Mouse (Mus musculus) E14TG2a.4 (cell line): ENCODE measurements around the gene Tctn3.

ENCODE experiments used
- H3K27me3 ChIP-seq: 2 replicates; pipeline ENCODE4 v1.6.1; 2014; ENCODE audit warnings: low read length, control low read depth; ENCODE audit not compliant: insufficient read depth
- H3K36me3 ChIP-seq: 2 replicates; pipeline ENCODE4 v1.6.1; 2014; ENCODE audit warnings: low read length, control low read depth; ENCODE audit not compliant: insufficient read depth
- H3K4me1 ChIP-seq: replicated peaks from 2 replicates; pipeline ENCODE4 v1.6.1; 2014; ENCODE audit warnings: low read depth, low read length, control low read depth
- H3K4me3 ChIP-seq: replicated peaks from 2 replicates; pipeline ENCODE4 v1.5.1; 2014; ENCODE audit warnings: mild to moderate bottlenecking, low read length
- H3K9me3 ChIP-seq: 2 replicates; pipeline ENCODE4 v1.6.1; 2014; ENCODE audit warnings: low read length, control low read depth
- CTCF ChIP-seq: conservative IDR thresholded peaks from 2 replicates; pipeline ENCODE4 v1.5.1; 2014; ENCODE audit warnings: low read length
- NANOG ChIP-seq: IDR thresholded peaks from 2 replicates; pipeline ENCODE4 v1.6.1; 2014; ENCODE audit warnings: borderline replicate concordance, low read length, mixed read lengths
- POU5F1 ChIP-seq: IDR thresholded peaks from 2 replicates; pipeline ENCODE4 v1.6.1; 2014; ENCODE audit warnings: low read length, borderline replicate concordance

The Tctn3 gene

DNA sequence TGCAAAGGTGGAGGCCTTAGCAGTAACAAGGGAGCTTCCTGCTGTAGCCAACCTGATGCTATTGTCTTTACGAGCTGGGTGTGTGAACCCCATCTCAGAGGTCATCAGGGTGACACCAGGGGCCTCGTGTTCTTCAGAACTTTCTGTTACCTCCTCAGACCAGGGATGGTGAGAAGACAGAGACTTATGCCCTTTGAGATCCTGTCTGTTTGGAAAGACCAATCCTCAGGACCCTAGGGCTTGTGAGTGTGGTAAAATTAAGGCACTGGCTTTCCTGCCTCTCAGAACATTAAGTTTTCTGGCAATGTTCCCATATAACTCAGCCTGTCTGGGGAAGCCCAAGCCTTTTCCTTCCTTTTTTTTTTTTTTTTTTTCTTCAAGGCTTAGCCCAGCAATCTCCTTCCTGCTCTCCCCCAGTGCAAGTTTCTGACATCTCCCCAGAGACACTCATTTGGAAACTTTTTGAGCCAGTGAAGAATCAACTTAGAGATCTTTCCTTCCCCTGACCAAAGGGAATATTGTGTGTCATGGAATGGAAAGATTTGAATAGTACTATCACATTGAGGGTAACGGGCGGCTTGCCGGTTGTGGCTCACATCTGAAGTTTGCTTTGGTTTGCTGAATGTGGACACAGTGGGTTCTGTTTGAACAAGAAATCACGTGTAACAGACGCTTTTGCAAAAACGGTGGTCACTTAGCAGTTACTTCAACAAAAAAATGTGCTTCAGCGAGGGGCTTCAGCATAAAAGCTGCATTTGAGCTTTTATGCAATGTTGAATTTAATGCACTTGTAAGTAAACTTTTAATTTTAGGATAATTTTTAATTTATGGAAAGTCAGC lies 35.5 kb upstream of the Tctn3 start:
- no peaks in the 10 kb centered on the region for H3K36me3 ChIP-seq
- no peak overlapping the region for H3K4me3 ChIP-seq
- TF ChIP-seq CTCF (no peak), POU5F1 (no peak), NANOG (no peak)
- no peaks in the 10 kb centered on the region for H3K27me3 ChIP-seq
- no peaks in the 10 kb centered on the region for H3K9me3 ChIP-seq
- H3K4me1 ChIP-seq = peaks cover 16% of the 10 kb centered on the region

DNA sequence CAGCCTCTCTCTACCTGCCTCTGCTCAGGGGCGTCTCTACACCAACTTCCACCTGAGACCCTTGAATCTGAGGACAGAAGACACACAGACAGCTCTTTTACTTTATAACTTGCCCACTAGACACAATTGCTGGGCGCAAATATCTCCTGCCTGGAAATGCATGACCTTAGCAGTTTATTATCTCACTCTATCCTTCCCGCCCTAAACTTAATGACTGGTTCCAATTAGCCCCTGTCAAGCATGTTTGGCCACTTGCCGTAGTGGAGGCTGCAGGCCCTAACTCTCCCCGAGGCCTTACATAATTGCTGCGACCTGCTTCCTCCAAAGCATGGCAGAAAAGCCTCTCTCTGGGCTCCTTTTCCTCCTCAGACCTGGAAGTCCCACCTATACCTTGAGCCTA lies 34.3 kb upstream of the Tctn3 start:
- TF ChIP-seq NANOG (no peak), POU5F1 (no peak), CTCF (no peak)
- no peak overlapping the region for H3K4me3 ChIP-seq
- H3K4me1 ChIP-seq = peaks cover 16% of the 10 kb centered on the region
- no peaks in the 10 kb centered on the region for H3K9me3 ChIP-seq
- H3K36me3 ChIP-seq = no peaks in the 10 kb centered on the region
- H3K27me3 ChIP-seq = no peaks in the 10 kb centered on the region

DNA sequence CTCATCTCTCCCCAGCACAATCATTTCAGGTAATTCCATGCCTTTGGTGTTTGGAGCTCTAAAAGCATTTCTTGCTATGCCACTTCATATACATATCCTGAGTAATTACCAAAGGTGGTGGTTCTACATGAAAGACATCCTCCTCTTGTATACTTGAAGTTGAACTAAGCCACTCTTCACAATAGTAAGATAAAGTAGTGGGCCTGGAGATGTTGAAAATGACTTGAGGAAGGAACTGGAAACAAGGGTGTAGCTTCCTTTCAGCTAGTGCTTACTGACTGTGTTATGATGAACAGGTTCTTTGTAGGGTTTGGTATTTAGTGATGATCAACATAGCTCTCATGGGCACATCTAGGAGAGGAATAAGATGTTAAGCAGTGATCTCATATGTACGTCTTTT lies 31.8 kb upstream of the Tctn3 start:
- Histone ChIP-seq H3K4me3 (no peak overlapping the region), H3K27me3 (no peaks in the 10 kb centered on the region), H3K4me1 (peaks cover 27% of the 10 kb centered on the region), H3K36me3 (no peaks in the 10 kb centered on the region), H3K9me3 (no peaks in the 10 kb centered on the region)
- TF ChIP-seq POU5F1 (no peak), CTCF (no peak)

DNA sequence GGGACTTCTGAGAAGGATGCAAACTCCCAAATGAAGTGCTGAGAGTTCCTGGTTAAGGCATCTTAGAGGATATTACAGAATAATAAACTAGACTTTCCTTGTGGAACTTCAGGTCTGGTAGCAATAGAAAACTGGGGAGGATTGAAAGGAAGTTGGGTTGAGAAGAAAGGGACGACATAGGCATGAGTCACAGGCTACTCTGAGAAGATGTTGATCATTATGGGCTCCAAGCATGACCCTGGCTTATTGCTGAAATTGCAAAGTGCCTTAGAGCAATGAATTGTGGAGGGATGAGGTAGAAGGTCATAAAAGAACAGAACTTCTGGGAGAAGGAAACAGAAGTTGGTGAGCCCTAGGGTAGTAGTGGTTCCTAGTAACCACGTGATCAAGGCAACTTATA lies 28.8 kb upstream of the Tctn3 start:
- Histone ChIP-seq H3K9me3 (no peaks in the 10 kb centered on the region), H3K36me3 (no peaks in the 10 kb centered on the region), H3K27me3 (no peaks in the 10 kb centered on the region; the same call in 1 of the 2 replicates), H3K4me1 (peaks cover 34% of the 10 kb centered on the region), H3K4me3 (no peak overlapping the region)
- TF ChIP-seq CTCF (no peak), POU5F1 (no peak), NANOG (no peak)

DNA sequence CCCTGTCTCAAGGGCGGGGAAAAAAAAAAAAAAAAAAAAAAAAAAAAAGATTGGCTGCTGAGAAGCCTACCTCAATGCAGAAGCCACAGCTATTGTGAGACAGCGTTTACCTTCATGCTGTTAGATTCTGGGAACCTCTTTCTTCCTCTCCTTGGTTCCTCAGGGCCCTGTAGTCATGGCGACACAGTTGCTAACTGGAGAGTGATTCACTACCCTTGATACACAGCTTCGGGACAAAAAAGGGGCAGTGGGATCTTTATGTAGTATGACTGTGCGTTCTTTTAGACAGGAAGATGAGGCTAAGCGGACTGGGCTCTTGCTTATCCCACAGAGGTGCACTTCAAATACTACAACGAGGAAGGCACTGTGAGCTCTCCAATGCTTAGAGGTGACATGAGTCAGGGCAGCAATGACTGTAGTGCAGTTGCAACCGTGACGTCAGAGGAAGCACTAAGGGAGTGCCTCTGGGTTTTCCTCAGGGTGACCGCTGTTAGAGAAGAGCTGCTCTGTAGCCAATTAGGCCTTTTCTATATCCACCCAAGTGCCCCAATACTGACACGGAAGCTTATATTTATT lies 27.8 kb upstream of the Tctn3 start:
- H3K9me3 ChIP-seq = no peaks in the 10 kb centered on the region; the same call in 1 of the 2 replicates
- H3K4me1 ChIP-seq = peaks cover 34% of the 10 kb centered on the region
- H3K36me3 ChIP-seq = no peaks in the 10 kb centered on the region
- H3K27me3 ChIP-seq = no peaks in the 10 kb centered on the region; the same call in 1 of the 2 replicates
- H3K4me3 ChIP-seq = no peak overlapping the region
- TF ChIP-seq NANOG (no peak), POU5F1 (no peak), CTCF (no peak)

- Histone ChIP-seq H3K9me3 (no peaks in the 10 kb centered on the region; the same call in 1 of the 2 replicates), H3K27me3 (no peaks in the 10 kb centered on the region; the same call in 1 of the 2 replicates), H3K36me3 (no peaks in the 10 kb centered on the region), H3K4me1 (peaks cover 34% of the 10 kb centered on the region), H3K4me3 (no peak overlapping the region)
- TF ChIP-seq NANOG (no peak), POU5F1 (no peak), CTCF (no peak)
Measured at GRCm38 (mm10) chr19:40638582-40638981, 26.5 kb upstream of the Tctn3 start.

DNA sequence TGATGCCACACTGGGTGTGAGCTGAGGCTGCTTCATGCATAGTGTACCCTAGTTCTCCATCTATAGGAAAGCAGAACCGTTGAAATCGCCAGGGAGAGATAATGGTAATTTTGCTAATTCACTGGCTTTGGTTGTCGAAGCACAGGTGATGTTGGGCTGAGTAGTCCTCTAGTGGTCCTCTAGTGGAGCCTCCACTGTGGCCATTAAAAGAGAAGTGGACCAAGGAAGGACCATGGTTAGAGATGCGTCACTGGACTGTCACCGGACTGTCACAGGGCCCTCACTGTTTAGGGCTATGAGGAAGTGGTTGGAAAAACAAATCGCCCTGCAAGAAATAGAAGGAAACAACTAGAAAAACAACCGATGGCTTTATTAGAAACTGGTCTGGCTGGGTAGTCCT lies 25.6 kb upstream of the Tctn3 start:
- TF ChIP-seq CTCF = no peak
- no peak for TF ChIP-seq NANOG
- TF ChIP-seq POU5F1 = no peak
- H3K36me3 ChIP-seq = no peaks in the 10 kb centered on the region
- H3K9me3 ChIP-seq = no peaks in the 10 kb centered on the region; the same call in 1 of the 2 replicates
- H3K4me3 ChIP-seq = no peak overlapping the region
- H3K27me3 ChIP-seq = no peaks in the 10 kb centered on the region; the same call in 1 of the 2 replicates
- H3K4me1 ChIP-seq = peaks cover 34% of the 10 kb centered on the region

DNA sequence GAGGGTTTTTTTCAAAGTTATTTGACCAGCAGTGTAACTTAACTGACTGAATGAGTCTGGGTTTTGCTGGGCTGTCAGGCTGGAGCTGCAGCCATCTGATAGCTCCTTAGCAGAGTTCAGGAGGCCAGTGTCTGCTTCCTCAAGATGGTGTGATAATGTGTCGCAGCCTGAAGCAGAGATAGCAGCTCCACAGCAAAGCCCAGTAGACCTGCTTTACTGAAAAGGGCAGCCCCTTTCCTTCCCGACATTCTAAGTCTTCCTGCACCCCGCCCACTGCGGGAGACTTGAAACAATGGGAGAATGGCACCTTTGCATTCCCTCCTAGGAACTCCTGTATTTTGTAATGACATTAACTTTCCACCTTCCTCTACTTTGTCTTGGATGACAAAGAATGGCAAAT lies 25.1 kb upstream of the Tctn3 start:
- H3K9me3 ChIP-seq = no peaks in the 10 kb centered on the region; the same call in 1 of the 2 replicates

More for the DNA sequence above, 25.1 kb upstream of the Tctn3 start:
- TF ChIP-seq POU5F1 (no peak), NANOG (no peak), CTCF (no peak)
- Histone ChIP-seq H3K36me3 (no peaks in the 10 kb centered on the region), H3K27me3 (no peaks in the 10 kb centered on the region; the same call in 1 of the 2 replicates), H3K4me1 (peaks cover 34% of the 10 kb centered on the region), H3K4me3 (no peak overlapping the region)
